Mouse (Mus musculus) liver, embryonic 15.5 days (tissue): ENCODE results near the gene Tram2. TPM values are rescaled to one million over a fixed set of nuclear protein-coding genes. Genes with fewer than 3 reads are reported as not detected.

Experiments used
- ATAC-seq: fragments of 200-750 bp; cut with Nextera tagmentation; 2 replicates; pipeline ENCODE4 v1.8.0; 2017; ENCODE audit warnings: moderate number of reproducible peaks, mild to moderate bottlenecking, moderate library complexity; ENCODE audit not compliant: insufficient read depth
- H3K27ac ChIP-seq: fragments of 300-500 bp; sonication (generic); replicated peaks from 2 replicates; pipeline ENCODE4 v1.5.1; 2015; ENCODE audit warnings: mild to moderate bottlenecking, inconsistent platforms
- H3K27me3 ChIP-seq: fragments of 300-500 bp; sonication (generic); 2 replicates; pipeline ENCODE4 v1.6.1; 2015; ENCODE audit warnings: mild to moderate bottlenecking, inconsistent platforms
- H3K36me3 ChIP-seq: fragments of 300-500 bp; sonication (generic); replicated peaks from 2 replicates; pipeline ENCODE4 v1.6.1; 2015; ENCODE audit warnings: moderate library complexity, mild to moderate bottlenecking, inconsistent platforms
- H3K4me1 ChIP-seq: fragments of 300-500 bp; sonication (generic); replicated peaks from 2 replicates; pipeline ENCODE4 v1.6.1; 2015; ENCODE audit warnings: inconsistent platforms
- H3K4me2 ChIP-seq: fragments of 300-500 bp; sonication (generic); 2 replicates; pipeline ENCODE4 v1.6.1; 2015; ENCODE audit warnings: moderate library complexity, mild to moderate bottlenecking, inconsistent platforms
- H3K4me3 ChIP-seq: fragments of 300-500 bp; sonication (generic); replicated peaks from 2 replicates; pipeline ENCODE4 v1.5.1; 2015; ENCODE audit warnings: mild to moderate bottlenecking, inconsistent platforms
- H3K9ac ChIP-seq: fragments of 300-500 bp; sonication (generic); 2 replicates; pipeline ENCODE4 v1.6.1; 2015; ENCODE audit warnings: moderate library complexity, mild to moderate bottlenecking, inconsistent platforms
- H3K9me3 ChIP-seq: fragments of 300-500 bp; sonication (generic); replicated peaks from 2 replicates; pipeline ENCODE4 v1.6.1; 2016; ENCODE audit warnings: inconsistent platforms
- WGBS: fragments of 180-500 bp; shearing (Covaris S2); methylation state at CpG from one replicate; pipeline ENCODE4 v1.1.7; 2015; ENCODE audit warnings: mixed read lengths; ENCODE audit not compliant: insufficient replicate concordance; 5-methylcytosine and 5-hydroxymethylcytosine counted together
- polyA plus RNA-seq: library from polyadenylated mRNA; unstranded; fragments of >200 nt; fragmentation: Nextera tagmentation; extraction: Ambion mirVana; gene quantifications from 2 replicates; pipeline ENCODE4 v1.2.1, GENCODE M21; 2015

The Tram2 gene
- polyA plus RNA-seq, 1 experiment from 2014 or later = 1.6 TPM

GRCm38 (mm10) chr1:20993690-20994089 is 85.3 kb downstream of the Tram2 start:
- H3K9me3 ChIP-seq = no peaks in the 10 kb centered on the region
- no peak overlapping the region for H3K27ac ChIP-seq
- no peak overlapping the region for H3K4me3 ChIP-seq
- peaks cover 9% of the 10 kb centered on the region; the same call in 1 of the 2 replicates for H3K4me1 ChIP-seq
- no peak for ATAC-seq
- H3K27me3 ChIP-seq = no peaks in the 10 kb centered on the region
- WGBS = 31% methylated on average over 3 of the region's 3 CpGs
- no peak overlapping the region for H3K4me2 ChIP-seq
- H3K9ac ChIP-seq = no peak overlapping the region
- H3K36me3 ChIP-seq = no peaks in the 10 kb centered on the region

- Histone ChIP-seq H3K9ac (no peak overlapping the region), H3K36me3 (no peaks in the 10 kb centered on the region), H3K4me2 (no peak overlapping the region), H3K9me3 (no peaks in the 10 kb centered on the region), H3K27ac (no peak overlapping the region), H3K4me1 (no peaks in the 10 kb centered on the region), H3K4me3 (no peak overlapping the region), H3K27me3 (no peaks in the 10 kb centered on the region)
- no peak for ATAC-seq
- 57% methylated on average over 11 of the region's 11 CpGs for WGBS
Observed at GRCm38 (mm10) chr1:20989461-20990083, 89.5 kb downstream of the Tram2 start.

- Histone ChIP-seq H3K4me2 (no peak overlapping the region), H3K9me3 (no peaks in the 10 kb centered on the region), H3K36me3 (no peaks in the 10 kb centered on the region), H3K4me3 (no peak overlapping the region), H3K9ac (no peak overlapping the region), H3K27ac (no peak overlapping the region), H3K4me1 (no peaks in the 10 kb centered on the region), H3K27me3 (no peaks in the 10 kb centered on the region)
- 33% methylated on average over 10 of the region's 10 CpGs for WGBS
- ATAC-seq = no peak
Observed at GRCm38 (mm10) chr1:20986378-20987056, 92.5 kb downstream of the Tram2 start.

- no peak overlapping the region for H3K27ac ChIP-seq
- ATAC-seq = no peak
- H3K9ac ChIP-seq = no peak overlapping the region
- no peak overlapping the region for H3K4me2 ChIP-seq
- H3K27me3 ChIP-seq = no peaks in the 10 kb centered on the region
- H3K9me3 ChIP-seq = no peaks in the 10 kb centered on the region
- H3K36me3 ChIP-seq = no peaks in the 10 kb centered on the region
- WGBS = 36% methylated on average over 4 of the region's 4 CpGs
- H3K4me1 ChIP-seq = no peaks in the 10 kb centered on the region
- no peak overlapping the region for H3K4me3 ChIP-seq
Observed at GRCm38 (mm10) chr1:20984582-20984981, 94.4 kb downstream of the Tram2 start.

GRCm38 (mm10) chr1:20984103-20984502 is 94.9 kb downstream of the Tram2 start:
- Histone ChIP-seq H3K27ac (no peak overlapping the region), H3K9me3 (no peaks in the 10 kb centered on the region), H3K9ac (no peak overlapping the region), H3K4me3 (no peak overlapping the region), H3K36me3 (no peaks in the 10 kb centered on the region), H3K27me3 (no peaks in the 10 kb centered on the region), H3K4me2 (no peak overlapping the region), H3K4me1 (no peaks in the 10 kb centered on the region)
- WGBS = 43% methylated on average over 2 of the region's 2 CpGs
- no peak for ATAC-seq

- Histone ChIP-seq H3K4me3 (no peak overlapping the region), H3K9me3 (no peaks in the 10 kb centered on the region), H3K9ac (no peak overlapping the region), H3K4me2 (no peak overlapping the region), H3K36me3 (no peaks in the 10 kb centered on the region), H3K27ac (no peak overlapping the region), H3K4me1 (no peaks in the 10 kb centered on the region), H3K27me3 (no peaks in the 10 kb centered on the region)
- no peak for ATAC-seq
- 74% methylated on average over 6 of the region's 6 CpGs for WGBS
Observed at GRCm38 (mm10) chr1:20981764-20982163, 97.3 kb downstream of the Tram2 start.

- Histone ChIP-seq H3K9me3 (no peaks in the 10 kb centered on the region), H3K27ac (no peak overlapping the region), H3K27me3 (no peaks in the 10 kb centered on the region), H3K4me3 (no peak overlapping the region), H3K9ac (no peak overlapping the region), H3K4me2 (no peak overlapping the region), H3K36me3 (no peaks in the 10 kb centered on the region), H3K4me1 (no peaks in the 10 kb centered on the region)
- no peak for ATAC-seq
- WGBS = 48% methylated on average over 1 of the region's 1 CpGs
Observed at GRCm38 (mm10) chr1:20980553-20980952, 98.5 kb downstream of the Tram2 start.

GRCm38 (mm10) chr1:20974341-20975135 is 104.5 kb downstream of the Tram2 start:
- WGBS = 52% methylated on average over 9 of the region's 9 CpGs

GRCm38 (mm10) chr1:20973389-20973788 is 105.6 kb downstream of the Tram2 start:
- H3K9me3 ChIP-seq = no peaks in the 10 kb centered on the region
- ATAC-seq = no peak
- 26% methylated on average over 6 of the region's 6 CpGs for WGBS
- no peaks in the 10 kb centered on the region for H3K4me1 ChIP-seq
- H3K4me3 ChIP-seq = no peak overlapping the region
- H3K9ac ChIP-seq = no peak overlapping the region
- no peaks in the 10 kb centered on the region for H3K27me3 ChIP-seq
- H3K4me2 ChIP-seq = no peak overlapping the region
- no peak overlapping the region for H3K27ac ChIP-seq
- no peaks in the 10 kb centered on the region for H3K36me3 ChIP-seq

More at GRCm38 (mm10) chr1:20974341-20975135, 104.5 kb downstream of the Tram2 start:
- no peaks in the 10 kb centered on the region for H3K9me3 ChIP-seq
- no peak overlapping the region for H3K4me3 ChIP-seq
- no peaks in the 10 kb centered on the region for H3K27me3 ChIP-seq
- H3K36me3 ChIP-seq = no peaks in the 10 kb centered on the region
- no peak overlapping the region for H3K4me2 ChIP-seq
- no peak for ATAC-seq
- no peaks in the 10 kb centered on the region for H3K4me1 ChIP-seq
- no peak overlapping the region for H3K27ac ChIP-seq
- H3K9ac ChIP-seq = no peak overlapping the region

- no peaks in the 10 kb centered on the region for H3K9me3 ChIP-seq
- no peaks in the 10 kb centered on the region for H3K36me3 ChIP-seq
- H3K27ac ChIP-seq = no peak overlapping the region
- no peak for ATAC-seq
- H3K9ac ChIP-seq = no peak overlapping the region
- no peak overlapping the region for H3K4me3 ChIP-seq
- WGBS = 48% methylated on average over 2 of the region's 2 CpGs
- no peaks in the 10 kb centered on the region for H3K4me1 ChIP-seq
- H3K27me3 ChIP-seq = no peaks in the 10 kb centered on the region
- H3K4me2 ChIP-seq = no peak overlapping the region
Observed at GRCm38 (mm10) chr1:20969642-20970041, 109.4 kb downstream of the Tram2 start.

- no peak for ATAC-seq
- Histone ChIP-seq H3K9me3 (no peaks in the 10 kb centered on the region), H3K4me3 (no peak overlapping the region), H3K4me1 (peaks cover 14% of the 10 kb centered on the region), H3K9ac (no peak overlapping the region), H3K36me3 (no peaks in the 10 kb centered on the region), H3K27ac (no peak overlapping the region), H3K4me2 (no peak overlapping the region), H3K27me3 (no peaks in the 10 kb centered on the region)
- WGBS = 59% methylated on average over 3 of the region's 3 CpGs
Observed at GRCm38 (mm10) chr1:20954876-20955275, 124.2 kb downstream of the Tram2 start.
